Mouse (Mus musculus): ENCODE results near the gene Fam104a. TPM values are rescaled to one million over a fixed set of nuclear protein-coding genes. Genes with fewer than 3 reads are reported as not detected.
A peak's percentile ranks its signal among the peaks of the same experiment; 100 is the strongest.

The Fam104a gene
- polyA plus RNA-seq, 1 experiment = 21.2 TPM

GRCm38 (mm10) chr11:113684707-113685426 is 912 bp upstream of the Fam104a start:
- H3K4me1 ChIP-seq (ENCODE audit: control insufficient read depth, insufficient read depth, low read length) = peaks cover 6% of the 10 kb centered on the region
- 39% methylated on average over 25 of the region's 25 CpGs for WGBS

GRCm38 (mm10) chr11:113683627-113683956 is 363 bp downstream of the Fam104a start:
- H3K4me3 ChIP-seq (replicated peaks; ENCODE audit: extremely low read depth, low read depth, low read length) = peak overlapping the region; percentile 100
- no peak for TF ChIP-seq CTCF (IDR thresholded peaks at IDR 0.05; ENCODE audit: insufficient read depth, low read length)
- TF ChIP-seq POLR2A (IDR thresholded peaks at IDR 0.05; ENCODE audit: borderline replicate concordance, extremely low read depth, low read depth, low read length) = no peak
- under 1% methylated on average over 37 of the region's 38 CpGs for WGBS
- peaks cover 9% of the 10 kb centered on the region for H3K4me1 ChIP-seq (ENCODE audit: control insufficient read depth, insufficient read depth, low read length)
- no peak for DNase-seq

More at GRCm38 (mm10) chr11:113684707-113685426, 912 bp upstream of the Fam104a start:
- peak overlapping the region; percentile 96 for H3K4me3 ChIP-seq (replicated peaks; ENCODE audit: extremely low read depth, low read depth, low read length)
- DNase-seq = no peak
- no peak for TF ChIP-seq CTCF (IDR thresholded peaks at IDR 0.05; ENCODE audit: insufficient read depth, low read length)
- no peak for TF ChIP-seq POLR2A (IDR thresholded peaks at IDR 0.05; ENCODE audit: borderline replicate concordance, extremely low read depth, low read depth, low read length)

- peak; percentile 3; the same call in 1 of the 2 replicates for TF ChIP-seq POLR2A (IDR thresholded peaks at IDR 0.05; ENCODE audit: borderline replicate concordance, extremely low read depth, low read depth, low read length)
- no peak for TF ChIP-seq CTCF (IDR thresholded peaks at IDR 0.05; ENCODE audit: insufficient read depth, low read length)
- peak; percentile 43 for DNase-seq
- H3K4me1 ChIP-seq (ENCODE audit: control insufficient read depth, insufficient read depth, low read length) = peaks cover 11% of the 10 kb centered on the region
- 1% methylated on average over 38 of the region's 38 CpGs for WGBS
- H3K4me3 ChIP-seq (replicated peaks; ENCODE audit: extremely low read depth, low read depth, low read length) = peak overlapping the region; percentile 100
Measured at GRCm38 (mm10) chr11:113682897-113683626, 893 bp downstream of the Fam104a start.

- Histone ChIP-seq H3K4me3 (replicated peaks; ENCODE audit: extremely low read depth, low read depth, low read length) (no peak overlapping the region), H3K4me1 (ENCODE audit: control insufficient read depth, insufficient read depth, low read length) (peaks cover 11% of the 10 kb centered on the region)
- no peak for TF ChIP-seq CTCF (IDR thresholded peaks at IDR 0.05; ENCODE audit: insufficient read depth, low read length)
- TF ChIP-seq POLR2A (IDR thresholded peaks at IDR 0.05; ENCODE audit: borderline replicate concordance, extremely low read depth, low read depth, low read length) = no peak
- no peak for DNase-seq
Measured at GRCm38 (mm10) chr11:113681979-113682378, 2.0 kb downstream of the Fam104a start.

- TF ChIP-seq CTCF (IDR thresholded peaks at IDR 0.05; ENCODE audit: insufficient read depth, low read length) = no peak
- TF ChIP-seq POLR2A (IDR thresholded peaks at IDR 0.05; ENCODE audit: borderline replicate concordance, extremely low read depth, low read depth, low read length) = no peak
Measured at GRCm38 (mm10) chr11:113680954-113681353, 3.0 kb downstream of the Fam104a start.

GRCm38 (mm10) chr11:113678373-113678772 is 5.6 kb downstream of the Fam104a start:
- Histone ChIP-seq H3K4me3 (replicated peaks; ENCODE audit: extremely low read depth, low read depth, low read length) (no peak overlapping the region), H3K4me1 (ENCODE audit: control insufficient read depth, insufficient read depth, low read length) (peaks cover 8% of the 10 kb centered on the region)
- DNase-seq = no peak
- 68% methylated on average over 8 of the region's 8 CpGs for WGBS
- TF ChIP-seq CTCF (IDR thresholded peaks at IDR 0.05; ENCODE audit: insufficient read depth, low read length) = no peak
- TF ChIP-seq POLR2A (IDR thresholded peaks at IDR 0.05; ENCODE audit: borderline replicate concordance, extremely low read depth, low read depth, low read length) = no peak

More at GRCm38 (mm10) chr11:113680954-113681353, 3.0 kb downstream of the Fam104a start:
- peaks cover 11% of the 10 kb centered on the region for H3K4me1 ChIP-seq (ENCODE audit: control insufficient read depth, insufficient read depth, low read length)
- H3K4me3 ChIP-seq (replicated peaks; ENCODE audit: extremely low read depth, low read depth, low read length) = no peak overlapping the region
- no peak for DNase-seq
- 70% methylated on average over 2 of the region's 2 CpGs for WGBS

GRCm38 (mm10) chr11:113677378-113677777 is 6.6 kb downstream of the Fam104a start:
- no peak overlapping the region for H3K4me3 ChIP-seq (replicated peaks; ENCODE audit: extremely low read depth, low read depth, low read length)
- no peak for DNase-seq
- TF ChIP-seq POLR2A (IDR thresholded peaks at IDR 0.05; ENCODE audit: borderline replicate concordance, extremely low read depth, low read depth, low read length) (no peak), CTCF (IDR thresholded peaks at IDR 0.05; ENCODE audit: insufficient read depth, low read length) (no peak)
- H3K4me1 ChIP-seq (ENCODE audit: control insufficient read depth, insufficient read depth, low read length) = peaks cover 5% of the 10 kb centered on the region; the same call in 1 of the 2 replicates
- 92% methylated on average over 2 of the region's 2 CpGs for WGBS

- DNase-seq = no peak
- Histone ChIP-seq H3K4me3 (replicated peaks; ENCODE audit: extremely low read depth, low read depth, low read length) (no peak overlapping the region), H3K4me1 (ENCODE audit: control insufficient read depth, insufficient read depth, low read length) (peaks cover 5% of the 10 kb centered on the region; the same call in 1 of the 2 replicates)
- no peak for TF ChIP-seq CTCF (IDR thresholded peaks at IDR 0.05; ENCODE audit: insufficient read depth, low read length)
- no peak for TF ChIP-seq POLR2A (IDR thresholded peaks at IDR 0.05; ENCODE audit: borderline replicate concordance, extremely low read depth, low read depth, low read length)
- 60% methylated on average over 2 of the region's 2 CpGs for WGBS
Measured at GRCm38 (mm10) chr11:113676847-113677246, 7.1 kb downstream of the Fam104a start.

- Histone ChIP-seq H3K4me1 (ENCODE audit: control insufficient read depth, insufficient read depth, low read length) (peaks cover 5% of the 10 kb centered on the region; the same call in 1 of the 2 replicates), H3K4me3 (replicated peaks; ENCODE audit: extremely low read depth, low read depth, low read length) (no peak overlapping the region)
- no peak for DNase-seq
- 89% methylated on average over 5 of the region's 5 CpGs for WGBS
- no peak for TF ChIP-seq CTCF (IDR thresholded peaks at IDR 0.05; ENCODE audit: insufficient read depth, low read length)
- no peak for TF ChIP-seq POLR2A (IDR thresholded peaks at IDR 0.05; ENCODE audit: borderline replicate concordance, extremely low read depth, low read depth, low read length)
Measured at GRCm38 (mm10) chr11:113674595-113674994, 9.4 kb downstream of the Fam104a start.
